Mouse (Mus musculus) brain, embryonic 14.5 days (tissue): ENCODE measurements at regions not wholly inside any gene's neighbourhood (a gene's known extent, or its start where the extent isn't known, plus 50 kb on each side); places are given as distances from the start of the nearest gene placed in this dataset.

Source experiments
- CTCF ChIP-seq: fragments of 200-500 bp; IDR thresholded peaks from 2 replicates; pipeline ENCODE4 v1.5.1; 2012; ENCODE audit warnings: inconsistent platforms, mild to moderate bottlenecking, moderate library complexity, borderline replicate concordance; ENCODE audit not compliant: insufficient read depth, insufficient read length; ENCODE audit errors: extremely low read depth
- POLR2A ChIP-seq: fragments of 200-500 bp; IDR thresholded peaks from 2 replicates; pipeline ENCODE4 v1.6.1; 2012; ENCODE audit warnings: mild to moderate bottlenecking, inconsistent platforms, borderline replicate concordance; ENCODE audit not compliant: poor library complexity, insufficient read depth, insufficient read length, severe bottlenecking; ENCODE audit errors: extremely low read depth

DNA sequence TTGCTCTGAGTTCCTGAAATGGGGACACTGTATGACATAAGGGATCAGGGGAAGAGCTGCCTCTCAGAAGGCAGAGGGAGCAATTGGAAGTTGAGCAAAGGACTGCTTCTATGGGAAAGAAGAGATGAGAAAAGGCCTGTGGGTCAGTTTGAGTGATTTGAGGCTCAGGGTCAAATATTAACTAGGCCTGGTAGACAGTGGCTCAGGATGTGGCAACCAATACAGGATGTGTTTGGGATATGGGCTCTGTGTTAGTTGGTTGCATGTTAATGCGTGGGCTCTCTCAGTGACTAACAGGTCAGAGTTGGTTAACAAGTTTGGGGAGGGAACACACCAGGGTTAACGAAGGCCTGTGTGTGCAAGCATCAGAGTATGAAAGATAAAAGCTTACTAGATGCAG is 169.3 kb upstream of the Gmds start:
- TF ChIP-seq CTCF, result no peak
- TF ChIP-seq POLR2A, result no peak
